Mouse (Mus musculus) bone marrow, adult 2 months (tissue): ENCODE measurements around the gene Lce1e. TPM values are rescaled to one million over a fixed set of nuclear protein-coding genes. Genes with fewer than 3 reads are reported as not detected.
"Not testable (repeated sequence)": the region's sequence is repeated elsewhere in the genome, so short reads cannot be mapped to it uniquely, and the experiment has no call there.

Source experiments
- H3K27ac ChIP-seq: fragments of 200-500 bp; 2 replicates; pipeline ENCODE4 v1.5.1; 2012; ENCODE audit warnings: low read depth, mild to moderate bottlenecking, control low read depth, inconsistent platforms, low read length; ENCODE audit not compliant: control insufficient read depth, poor library complexity, insufficient read depth
- H3K4me1 ChIP-seq: fragments of 200-500 bp; 2 replicates; pipeline ENCODE4 v1.6.1; 2011; ENCODE audit warnings: low read length; ENCODE audit not compliant: control insufficient read depth, insufficient read depth
- H3K4me3 ChIP-seq: fragments of 200-500 bp; replicated peaks from 2 replicates; pipeline ENCODE3; 2011; ENCODE audit warnings: mild to moderate bottlenecking, low read depth, low read length, control low read depth; ENCODE audit not compliant: control insufficient read depth
- CTCF ChIP-seq: fragments of 200-500 bp; IDR thresholded peaks from 2 replicates; pipeline ENCODE4 v1.5.1; 2011; ENCODE audit warnings: low read length, control low read depth; ENCODE audit not compliant: control insufficient read depth, insufficient read depth
- POLR2A ChIP-seq: fragments of 200-500 bp; IDR thresholded peaks from 2 replicates; pipeline ENCODE4 v1.6.1; 2011; ENCODE audit warnings: low read depth, mild to moderate bottlenecking, control low read depth, low read length, borderline replicate concordance; ENCODE audit not compliant: control insufficient read depth
- WGBS: fragments of 180-500 bp; shearing (Covaris S2); methylation state at CpG from one replicate; pipeline ENCODE4 v1.1.7; 2018; 5-methylcytosine and 5-hydroxymethylcytosine counted together
- polyA plus RNA-seq: library from polyadenylated mRNA; stranded (reverse); fragments of >200 nt; gene quantifications from 2 replicates; pipeline ENCODE4 v1.2.4, GENCODE M21; 2011; ENCODE audit warnings: low replicate concordance; ENCODE audit not compliant: missing spikeins, insufficient read depth, insufficient read length

Lce1e gene
- not detected in 2 replicates for polyA plus RNA-seq

DNA sequence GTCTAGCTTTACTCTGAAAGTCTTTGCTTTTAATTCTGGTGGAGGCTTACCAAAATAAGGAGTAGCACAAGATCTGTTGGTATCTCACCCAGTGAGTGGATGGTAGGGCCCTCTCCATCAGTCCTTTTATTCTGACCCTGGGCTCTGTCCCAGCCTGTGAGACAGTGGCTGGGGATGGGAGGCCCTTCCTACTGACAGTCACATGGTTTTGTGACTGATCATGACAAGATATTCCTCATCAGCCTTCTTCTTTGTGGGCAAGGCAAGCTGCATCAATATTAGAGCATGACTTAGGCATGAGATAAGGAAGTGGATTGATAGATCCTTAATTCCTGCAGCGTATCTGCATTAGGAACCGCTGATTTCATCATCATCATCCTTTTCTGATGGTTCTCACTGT, at the start of gene Lce1e:
Lce1e (minus strand) TSS at position 101 of the 400 bp plus-strand sequence.
- no peak for TF ChIP-seq POLR2A
- H3K4me3 ChIP-seq, result no peak within 1 kb of the TSS
- H3K4me1 ChIP-seq, result no peaks in the 10 kb centered on the region
- H3K27ac ChIP-seq, result no peak within 1 kb of the TSS
- WGBS, result 75% methylated on average over 2 of the region's 2 CpGs

DNA sequence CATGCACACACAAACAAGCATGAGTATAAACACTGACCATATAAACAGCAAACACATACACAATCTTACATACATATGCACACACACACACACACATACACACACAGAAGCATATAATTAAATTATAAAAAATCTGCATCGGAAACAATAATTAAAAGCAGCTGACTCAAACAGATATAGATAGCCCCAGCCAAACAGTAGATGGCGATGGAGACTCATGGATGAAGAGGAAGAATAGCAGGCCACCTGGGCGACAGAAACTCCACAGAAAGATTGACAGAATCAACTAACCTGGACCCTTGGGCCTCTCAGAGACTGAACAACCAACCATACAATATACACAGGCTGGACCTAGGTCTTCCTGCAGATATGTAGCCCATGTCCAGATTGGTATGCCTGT, 44.3 kb upstream of the Lce1e start:
- 41% methylated on average over 3 of the region's 3 CpGs for WGBS
- Histone ChIP-seq H3K4me1 (no peaks in the 10 kb centered on the region), H3K4me3 (no peak overlapping the region), H3K27ac (no peak overlapping the region)
- TF ChIP-seq CTCF, result no peak
- no peak for TF ChIP-seq POLR2A

DNA sequence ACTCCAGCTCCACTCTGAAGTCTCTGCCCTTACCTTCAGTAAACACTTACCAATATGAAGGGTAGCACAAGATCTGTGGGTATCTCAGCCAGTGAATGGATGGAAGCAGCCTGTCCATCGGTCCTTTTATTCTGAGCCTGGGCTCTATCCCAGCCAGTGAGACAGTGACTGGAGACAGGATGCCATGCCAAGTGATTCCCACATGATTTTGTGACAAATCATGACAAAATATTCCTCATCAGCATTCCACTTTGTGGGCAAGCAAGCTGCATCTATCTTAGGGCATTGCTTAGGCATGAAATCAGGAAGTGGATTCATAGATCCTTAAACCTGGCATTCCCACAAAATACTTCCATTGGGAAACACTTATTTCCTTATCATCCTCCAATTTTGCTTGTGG, 43.4 kb upstream of the Lce1e start, which contains the start of gene Lce1g:
Lce1g (minus strand) TSS at position 101 of the 400 bp plus-strand sequence.
- TF ChIP-seq POLR2A (no peak), CTCF (no peak)
- Histone ChIP-seq H3K4me1 (no peaks in the 10 kb centered on the region), H3K27ac (no peak within 1 kb of the TSS), H3K4me3 (no peak within 1 kb of the TSS)
- 82% methylated on average over 1 of the region's 1 CpGs for WGBS

DNA sequence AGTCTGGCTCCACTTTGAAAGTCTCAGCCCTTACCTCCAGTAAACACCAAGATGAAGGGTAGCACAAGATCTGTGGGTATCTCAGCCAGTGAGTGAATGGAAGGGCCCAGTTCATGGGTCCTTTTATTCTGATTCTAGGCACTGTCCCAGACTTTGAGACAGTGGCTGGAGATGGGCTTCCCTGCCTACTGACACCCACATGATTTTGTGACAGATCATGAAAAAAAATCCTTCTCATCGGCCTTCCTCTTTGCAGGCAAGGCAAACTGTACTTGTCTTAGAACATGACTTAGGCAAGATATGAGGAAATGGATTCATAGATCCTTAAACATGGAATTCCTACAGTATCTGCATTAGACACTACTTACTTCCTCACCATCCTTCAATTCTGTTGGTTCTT, 30.1 kb upstream of the Lce1e start, which contains the start of gene Gm38119:
Gm38119 (minus strand) TSS at position 101 of the 400 bp plus-strand sequence.
- Histone ChIP-seq H3K4me1 (no peaks in the 10 kb centered on the region), H3K27ac (no peak within 1 kb of the TSS), H3K4me3 (no peak within 1 kb of the TSS)
- WGBS, result 59% methylated on average over 1 of the region's 1 CpGs
- TF ChIP-seq POLR2A, result no peak
- TF ChIP-seq CTCF, result no peak

DNA sequence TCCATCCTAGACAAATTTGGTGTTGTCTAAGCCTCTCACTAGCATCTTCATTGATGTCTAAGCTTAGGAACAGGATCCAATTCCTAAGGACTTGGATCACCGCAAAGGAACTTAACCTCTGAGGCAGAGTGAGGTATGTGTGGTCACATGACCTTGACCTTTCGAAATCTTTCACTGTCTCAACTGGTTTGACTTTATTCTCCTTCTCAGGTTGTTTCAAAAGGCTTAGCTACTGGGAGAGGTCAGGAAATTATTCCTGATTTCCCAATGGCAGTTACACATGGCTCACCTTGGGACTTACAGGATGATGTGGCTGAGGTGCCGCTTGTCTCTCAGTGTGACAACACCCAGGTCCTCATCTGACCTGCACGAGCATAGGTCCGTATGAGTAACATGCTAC, 13.8 kb upstream of the Lce1e start:
- H3K4me1 ChIP-seq, result no peaks in the 10 kb centered on the region
- TF ChIP-seq CTCF, result no peak
- TF ChIP-seq POLR2A, result no peak
- 83% methylated on average over 5 of the region's 5 CpGs for WGBS
- no peak overlapping the region for H3K27ac ChIP-seq
- H3K4me3 ChIP-seq, result no peak overlapping the region

DNA sequence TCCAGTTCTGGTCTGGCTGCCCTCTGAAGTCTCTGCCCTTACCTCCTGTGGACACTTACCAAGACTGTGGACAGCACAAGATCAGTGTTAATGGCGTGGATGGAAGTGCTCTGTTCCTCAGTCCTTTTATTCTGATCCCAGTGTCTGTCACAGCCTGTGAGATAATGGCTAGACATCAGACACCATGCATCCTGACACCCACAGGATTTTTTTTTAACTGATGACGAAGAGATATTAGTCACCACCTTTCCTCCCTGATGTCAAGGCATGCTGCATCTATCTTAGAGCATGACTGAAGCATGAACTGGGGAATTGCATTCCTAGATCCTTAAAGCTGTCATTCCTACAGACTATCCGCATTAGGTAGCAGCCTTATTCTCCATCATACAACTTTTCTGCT, 11.4 kb upstream of the Lce1e start, which contains the start of gene Lce1f:
Lce1f (minus strand) TSS at position 101 of the 400 bp plus-strand sequence.
- Histone ChIP-seq H3K27ac (no peak within 1 kb of the TSS), H3K4me1 (no peaks in the 10 kb centered on the region), H3K4me3 (no peak within 1 kb of the TSS)
- 69% methylated on average over 3 of the region's 3 CpGs for WGBS
- TF ChIP-seq POLR2A, result no peak
- no peak for TF ChIP-seq CTCF

DNA sequence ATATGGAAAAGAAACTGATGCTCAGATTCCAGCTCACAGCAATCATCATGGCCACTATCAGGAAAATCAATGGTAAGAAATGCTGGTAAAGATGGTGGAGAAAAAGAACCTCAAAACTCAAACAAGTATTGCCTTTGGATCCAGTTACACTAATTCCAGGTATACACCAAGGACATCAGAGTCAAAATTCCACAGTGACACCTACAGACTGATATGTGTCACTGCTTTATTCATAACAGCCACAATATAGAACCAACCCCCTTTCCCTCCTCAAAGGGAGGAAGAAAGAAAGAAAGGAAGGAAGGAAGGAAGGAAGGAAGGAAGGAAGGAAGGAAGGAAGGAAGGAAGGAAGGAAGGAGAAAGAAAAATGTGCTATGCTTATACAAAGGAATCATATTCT, 6.2 kb upstream of the Lce1e start:
- H3K4me3 ChIP-seq, result no peak overlapping the region
- no peaks in the 10 kb centered on the region for H3K4me1 ChIP-seq
- TF ChIP-seq CTCF, result no peak
- TF ChIP-seq POLR2A, result no peak
- no peak overlapping the region for H3K27ac ChIP-seq

DNA sequence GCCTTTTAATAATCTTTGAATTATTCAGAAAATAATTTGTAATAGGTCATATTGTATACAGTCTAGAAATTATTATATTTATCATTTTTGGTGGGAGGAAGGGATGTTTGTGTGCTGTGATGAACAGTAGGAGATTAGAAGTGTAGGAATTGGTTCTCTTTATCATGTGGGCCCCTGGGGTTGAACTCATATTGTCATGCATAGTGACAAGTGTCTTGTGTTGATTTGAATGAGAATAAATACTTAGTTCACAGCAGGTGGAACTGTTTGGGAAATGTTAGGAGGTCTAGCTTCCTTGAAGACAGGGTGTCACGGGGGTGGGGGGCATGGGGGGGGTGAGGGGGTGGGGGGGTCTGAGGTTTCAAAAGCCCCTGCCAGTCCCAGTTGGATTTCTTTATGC, 14.3 kb downstream of the Lce1e start:
- Histone ChIP-seq H3K4me3 (no peak overlapping the region), H3K4me1 (no peaks in the 10 kb centered on the region), H3K27ac (no peak overlapping the region)
- 39% methylated on average over 1 of the region's 1 CpGs for WGBS
- TF ChIP-seq POLR2A, result no peak
- no peak for TF ChIP-seq CTCF

DNA sequence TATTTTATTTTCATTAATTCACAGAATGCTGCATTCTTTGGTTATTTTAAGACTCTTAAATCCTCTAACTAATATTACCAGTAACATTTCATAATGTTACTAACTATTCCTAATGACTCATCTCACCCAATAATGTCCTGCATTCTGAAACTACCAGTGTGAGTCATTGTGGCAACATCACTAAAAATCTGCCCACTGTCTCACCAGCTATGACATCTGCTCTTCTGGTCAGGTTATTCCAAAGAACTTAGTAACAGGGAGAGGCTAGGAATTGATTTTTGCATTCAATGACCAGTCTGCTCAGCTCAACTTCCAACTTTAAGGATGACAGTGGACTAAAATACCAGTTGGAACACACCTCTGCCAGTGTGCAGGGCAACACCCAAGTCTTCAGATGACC, 17.2 kb downstream of the Lce1e start:
- H3K27ac ChIP-seq, result no peak overlapping the region
- no peaks in the 10 kb centered on the region for H3K4me1 ChIP-seq
- no peak for TF ChIP-seq CTCF
- TF ChIP-seq POLR2A, result no peak
- H3K4me3 ChIP-seq, result no peak overlapping the region

DNA sequence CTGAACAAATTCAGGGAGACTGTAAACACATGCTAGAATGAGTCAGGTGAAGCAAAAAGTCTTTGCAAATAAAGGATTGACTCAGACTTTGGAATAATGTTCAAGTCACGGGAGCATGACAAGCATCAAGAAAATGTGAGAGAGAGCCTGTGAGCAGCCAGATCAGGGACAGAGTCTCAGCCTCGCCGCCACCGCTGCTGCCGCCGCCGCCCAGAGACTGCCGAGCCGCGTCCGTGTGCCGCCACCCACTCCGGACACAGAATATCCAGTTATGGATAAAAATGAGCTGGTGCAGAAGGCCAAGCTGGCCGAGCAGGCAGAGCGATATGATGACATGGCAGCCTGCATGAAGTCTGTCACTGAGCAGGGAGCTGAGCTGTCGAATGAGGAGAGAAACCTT, 19.7 kb downstream of the Lce1e start:
- 74% methylated on average over 16 of the region's 16 CpGs for WGBS
- not testable (repeated sequence) for H3K4me1 ChIP-seq, H3K27ac ChIP-seq, H3K4me3 ChIP-seq
